Mouse (Mus musculus) pancreas, adult 10 weeks (tissue): ENCODE measurements around the gene Mrgprb5. TPM values are rescaled to one million over a fixed set of nuclear protein-coding genes. Genes with fewer than 3 reads are reported as not detected.

Experiments
- polyA plus RNA-seq: library from polyadenylated mRNA; stranded (reverse); fragments of 350-450 nt; fragmentation: Illumina TruSeq; extraction: RNeasy Lipid Tissue Mini Kit (QIAGEN cat#74804); gene quantifications from one replicate; pipeline ENCODE4 v1.2.3, GENCODE M21; 2015; ENCODE audit warnings: low read depth, low replicate concordance; ENCODE audit not compliant: insufficient read depth

Gene Mrgprb5
- polyA plus RNA-seq: not detected

GRCm38 (mm10) chr7:48168919-48169318 lies at the start of gene Mrgprb5:
Gene Mrgprb5, minus strand, starts transcription at chr7:48169019.

GRCm38 (mm10) chr7:48199188-48199587 lies 30.4 kb upstream of the Mrgprb5 start, which contains the start of gene Mrgprb4:
Gene Mrgprb4, minus strand, starts transcription at chr7:48199288.

Other genes with a start within 250 kb of the Mrgprb5 start
- not detected for gene Mrgpra4, start 186.9 kb downstream of the Mrgprb5 start, polyA plus RNA-seq
- gene Mrgprx1, start 141.4 kb downstream of the Mrgprb5 start, polyA plus RNA-seq: not detected
- gene Mrgprb4, start 30.3 kb upstream of the Mrgprb5 start, polyA plus RNA-seq: not detected
- gene Mrgprb8, start 219.5 kb upstream of the Mrgprb5 start, polyA plus RNA-seq: not detected